Mouse (Mus musculus): ENCODE data around the gene Yif1b.

DNA sequence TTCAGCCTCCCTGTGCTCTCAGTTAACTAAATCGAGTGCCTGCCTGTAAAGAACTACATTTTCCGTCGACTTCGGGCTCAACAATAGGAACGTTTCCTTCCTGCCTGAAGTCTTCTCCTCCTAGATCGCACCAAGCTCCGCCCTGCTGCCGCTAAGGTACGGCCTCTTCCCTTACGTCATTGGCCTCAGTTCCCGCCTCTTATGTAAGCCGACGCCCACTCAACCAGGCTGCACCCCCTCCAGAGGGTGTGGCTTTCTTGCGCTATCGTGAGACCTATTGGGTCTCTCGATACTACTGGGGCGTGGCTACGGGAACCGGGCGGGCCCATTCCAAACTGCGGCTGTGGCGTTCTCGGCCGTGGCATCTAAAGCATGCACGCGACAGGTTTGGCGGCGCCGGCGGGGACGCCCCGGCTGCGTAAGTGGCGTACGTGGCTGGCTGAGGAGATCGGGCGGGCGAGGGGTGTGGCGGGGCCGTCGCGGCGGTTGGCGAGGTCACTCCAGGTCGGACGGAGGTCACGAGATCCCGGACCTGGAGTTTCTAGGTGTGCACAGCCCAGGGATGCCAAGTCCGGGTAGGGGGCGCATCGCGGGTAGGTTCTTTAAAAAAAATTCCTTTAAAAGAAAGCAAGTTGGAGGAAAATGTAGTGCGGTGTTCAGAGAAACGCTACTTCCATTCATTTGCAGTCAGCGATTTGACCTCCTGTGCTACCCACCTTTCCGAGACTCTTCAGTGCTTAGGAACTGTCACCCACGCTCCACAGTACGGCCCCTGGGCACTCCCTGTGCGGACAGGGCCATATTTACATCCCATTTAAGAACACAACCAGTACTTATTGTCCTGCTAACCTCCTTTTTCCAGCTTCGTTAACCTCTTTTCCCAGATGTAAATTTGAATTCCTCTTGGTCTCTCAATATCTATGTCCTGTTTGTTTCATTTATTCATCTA is at the start of gene Yif1b:
- TF ChIP-seq TBP (IDR thresholded peaks at IDR 0.05; ENCODE audit: low read depth, low read length) = peak; percentile 82
- TF ChIP-seq NELFE (IDR thresholded peaks at IDR 0.05; ENCODE audit: low read depth, low read length) = peak; percentile 65
- TF ChIP-seq CTCF (IDR thresholded peaks at IDR 0.05 in 2 of 3, conservative IDR thresholded peaks at IDR 0.05 in 1 of 3; ENCODE audit: control insufficient read depth in 1 of 3, insufficient read depth in 1 of 3, low read depth in 2 of 3, low read length in 3 of 3, poor library complexity in 1 of 3, severe bottlenecking in 1 of 3) = 0 out of 6 replicates have a peak, but pooled peaks of 1 of the 3 experiments have one; percentile 1
- peak; percentile 86 to 95; a peak in 3 of 4 replicates for TF ChIP-seq POLR2A (IDR thresholded peaks at IDR 0.05; ENCODE audit: control insufficient read depth in 1 of 2, insufficient read depth in 1 of 2, low read depth in 1 of 2, low read length in 2 of 2, poor library complexity in 1 of 2)
- TF ChIP-seq EP300 (IDR thresholded peaks at IDR 0.05; ENCODE audit: low read depth in 1 of 2, low read length in 2 of 2) = peak in 1 of 2 experiments; percentile 57; a peak in 1 of 4 replicates
- peak; percentile 86 for TF ChIP-seq HCFC1 (IDR thresholded peaks at IDR 0.05; ENCODE audit: low read depth, low read length)
- no peak for TF ChIP-seq GABPA (IDR thresholded peaks at IDR 0.05; ENCODE audit: low read depth, low read length)
- TF ChIP-seq E2F4 (IDR thresholded peaks at IDR 0.05; ENCODE audit: borderline replicate concordance, low read depth, low read length) = no peak
- TF ChIP-seq ZC3H11A (IDR thresholded peaks at IDR 0.05; ENCODE audit: low read depth, low read length) = no peak
- TF ChIP-seq ELF1 (IDR thresholded peaks at IDR 0.05; ENCODE audit: low read depth, low read length) = no peak; the same call in 1 of the 2 replicates
- peak; percentile 79 for TF ChIP-seq CHD2 (IDR thresholded peaks at IDR 0.05; ENCODE audit: low read length)
- TF ChIP-seq RAD21 (IDR thresholded peaks at IDR 0.05; ENCODE audit: low read depth, low read length) = no peak
- TF ChIP-seq KAT2A (conservative IDR thresholded peaks at IDR 0.05; ENCODE audit: low read depth, low read length) = no peak; the same call in 1 of the 2 replicates
- TF ChIP-seq BHLHE40 (IDR thresholded peaks at IDR 0.05; ENCODE audit: borderline replicate concordance, low read depth, low read length) = peak; percentile 84
